Mouse (Mus musculus) hindbrain, embryonic 14.5 days (tissue): ENCODE data around the gene Siva1. TPM values are rescaled to one million over a fixed set of nuclear protein-coding genes. Genes with fewer than 3 reads are reported as not detected.
A peak's percentile ranks its signal among the peaks of the same experiment; 100 is the strongest.

Source experiments
- ATAC-seq: fragments of 200-750 bp; cut with Nextera tagmentation; 2 replicates; pipeline ENCODE4 v1.8.0; 2017; ENCODE audit warnings: moderate number of reproducible peaks, mild to moderate bottlenecking, moderate TSS enrichment, moderate library complexity; ENCODE audit not compliant: low FRiP score
- DNase-seq: peaks from one replicate; pipeline ENCODE4 v3.0.0-alpha.2; 2015; ENCODE audit warnings: low spot score
- H3K27ac ChIP-seq: fragments of 300-500 bp; sonication (generic); 2 replicates; pipeline ENCODE4 v1.5.1; 2014; ENCODE audit warnings: mild to moderate bottlenecking, moderate library complexity
- H3K27me3 ChIP-seq: fragments of 300-500 bp; sonication (generic); 2 replicates; pipeline ENCODE4 v1.6.1; 2014; ENCODE audit warnings: mild to moderate bottlenecking, low read length, mixed read lengths; ENCODE audit not compliant: control insufficient read depth, insufficient read depth
- H3K36me3 ChIP-seq: fragments of 300-500 bp; sonication (generic); replicated peaks from 2 replicates; pipeline ENCODE4 v1.6.1; 2014; ENCODE audit not compliant: control insufficient read depth, insufficient read depth
- H3K4me1 ChIP-seq: fragments of 300-500 bp; sonication (generic); replicated peaks from 2 replicates; pipeline ENCODE4 v1.6.1; 2014; ENCODE audit warnings: antibody characterized with exemption, low read length, mixed read lengths; ENCODE audit not compliant: control insufficient read depth, insufficient read depth
- H3K4me2 ChIP-seq: fragments of 300-500 bp; sonication (generic); replicated peaks from 2 replicates; pipeline ENCODE4 v1.6.1; 2014; ENCODE audit warnings: mild to moderate bottlenecking, moderate library complexity
- H3K4me3 ChIP-seq: fragments of 300-500 bp; sonication (generic); replicated peaks from 2 replicates; pipeline ENCODE4 v1.5.1; 2014; ENCODE audit warnings: mild to moderate bottlenecking, low read length
- H3K9ac ChIP-seq: fragments of 300-500 bp; sonication (generic); 2 replicates; pipeline ENCODE4 v1.6.1; 2014
- H3K9me3 ChIP-seq: fragments of 300-500 bp; sonication (generic); 2 replicates; pipeline ENCODE4 v1.6.1; 2016; ENCODE audit warnings: low read length; ENCODE audit not compliant: control insufficient read depth
- WGBS: fragments of 180-500 bp; shearing (Covaris S2); extraction: QIAGEN DNeasy Blood & Tissue Kit; methylation state at CpG from one replicate; pipeline ENCODE4 v1.1.7; 2014; 5-methylcytosine and 5-hydroxymethylcytosine counted together
- polyA plus RNA-seq: library from polyadenylated mRNA; unstranded; fragments of >200 nt; fragmentation: Nextera tagmentation; extraction: Ambion mirVana; gene quantifications from 2 replicates; pipeline ENCODE4 v1.2.1, GENCODE M21; 2014

Siva1 gene
- polyA plus RNA-seq, 1 experiment from 2014 or later: 58.4 TPM

GRCm38 (mm10) chr12:112663303-112663702 is 18.8 kb downstream of the Siva1 start:
- Histone ChIP-seq H3K4me3 (no peak overlapping the region), H3K36me3 (peaks cover 70% of the 10 kb centered on the region), H3K9me3 (no peaks in the 10 kb centered on the region), H3K4me1 (peaks cover 65% of the 10 kb centered on the region), H3K27ac (peak overlapping the region; percentile 88), H3K27me3 (no peaks in the 10 kb centered on the region), H3K9ac (peak overlapping the region; percentile 47), H3K4me2 (peak overlapping the region; percentile 30)
- 65% methylated on average over 11 of the region's 11 CpGs for WGBS
- DNase-seq (no peak), ATAC-seq (no peak)

DNA sequence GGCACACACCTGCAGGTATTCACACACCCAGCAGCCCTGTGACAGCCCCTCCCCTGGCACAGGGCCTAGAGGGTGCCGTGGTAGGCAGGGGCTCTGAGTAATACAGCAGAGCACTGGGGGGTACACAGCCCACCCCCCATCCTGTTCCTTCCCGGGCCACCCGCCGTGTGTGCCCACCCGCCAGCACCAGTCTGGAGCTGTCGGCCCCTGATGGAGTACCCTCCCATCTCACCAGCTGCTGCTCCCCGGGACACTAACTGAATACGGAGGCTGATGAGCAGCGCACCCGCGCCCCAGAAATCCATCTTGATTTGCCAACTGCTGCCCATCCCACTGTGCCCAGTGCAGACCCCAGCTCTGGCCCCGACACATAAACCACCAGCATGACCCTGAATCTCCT is 19.2 kb downstream of the Siva1 start:
- Histone ChIP-seq H3K27me3 (no peaks in the 10 kb centered on the region), H3K9me3 (no peaks in the 10 kb centered on the region), H3K4me3 (no peak overlapping the region), H3K4me1 (peaks cover 65% of the 10 kb centered on the region), H3K36me3 (peaks cover 70% of the 10 kb centered on the region), H3K4me2 (peak overlapping the region; percentile 30), H3K27ac (peak overlapping the region; percentile 88), H3K9ac (peak overlapping the region; percentile 47)
- ATAC-seq (peak; percentile 25), DNase-seq (no peak)
- WGBS: 35% methylated on average over 12 of the region's 12 CpGs

GRCm38 (mm10) chr12:112664124-112664523 is 19.6 kb downstream of the Siva1 start:
- H3K4me2 ChIP-seq: peak overlapping the region; percentile 30
- WGBS: 5% methylated on average over 2 of the region's 2 CpGs
- H3K27me3 ChIP-seq: no peaks in the 10 kb centered on the region
- peak overlapping the region; percentile 47 for H3K9ac ChIP-seq
- peak overlapping the region; percentile 88 for H3K27ac ChIP-seq
- peaks cover 70% of the 10 kb centered on the region for H3K36me3 ChIP-seq
- DNase-seq (peak; percentile 67), ATAC-seq (peak; percentile 38)
- peaks cover 65% of the 10 kb centered on the region for H3K4me1 ChIP-seq
- H3K9me3 ChIP-seq: no peaks in the 10 kb centered on the region
- H3K4me3 ChIP-seq: no peak overlapping the region

GRCm38 (mm10) chr12:112664656-112665055 is 20.2 kb downstream of the Siva1 start:
- Histone ChIP-seq H3K27ac (peak overlapping the region; percentile 88), H3K36me3 (peaks cover 70% of the 10 kb centered on the region), H3K9ac (peak overlapping the region; percentile 9; the same call in 1 of the 2 replicates), H3K4me1 (peaks cover 65% of the 10 kb centered on the region), H3K4me2 (peak overlapping the region; percentile 27), H3K27me3 (no peaks in the 10 kb centered on the region), H3K9me3 (no peaks in the 10 kb centered on the region), H3K4me3 (no peak overlapping the region)
- ATAC-seq (no peak), DNase-seq (no peak)
- 37% methylated on average over 5 of the region's 5 CpGs for WGBS

GRCm38 (mm10) chr12:112665445-112665844 is 21.0 kb downstream of the Siva1 start:
- peak; percentile 16; the same call in 1 of the 2 replicates for ATAC-seq

DNA sequence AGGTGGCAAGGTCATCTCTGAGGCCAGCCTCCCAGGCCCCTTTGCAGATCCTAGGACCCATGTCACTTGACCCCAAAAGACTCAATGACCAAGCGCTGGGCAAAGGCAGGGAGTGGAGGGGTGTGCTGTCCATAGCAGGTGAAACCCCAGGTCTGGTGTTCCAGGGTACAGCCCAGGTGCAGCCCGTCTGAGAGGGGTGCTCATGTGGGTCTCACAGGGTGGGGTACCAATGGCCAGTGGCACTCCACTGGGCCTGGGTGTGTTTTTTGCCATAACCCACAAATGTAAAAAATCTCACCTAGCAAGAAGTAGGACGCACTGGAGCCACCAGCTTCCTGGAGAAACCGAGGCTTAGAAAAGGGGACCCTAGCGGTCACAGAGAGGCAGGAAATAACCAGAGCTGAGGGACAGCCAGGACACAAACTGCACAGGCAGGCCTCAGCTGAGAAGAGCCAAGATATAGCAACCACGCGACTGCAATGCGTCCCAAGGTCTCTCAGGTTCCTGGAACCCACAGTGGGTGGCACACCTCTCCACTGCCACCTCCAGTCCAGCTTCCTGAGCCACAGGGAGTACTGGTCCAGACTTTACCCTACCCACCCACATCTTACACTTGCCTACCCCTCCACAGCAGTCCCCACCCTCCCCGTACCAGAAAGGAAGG is 21.5 kb downstream of the Siva1 start:
- no peaks in the 10 kb centered on the region for H3K9me3 ChIP-seq
- H3K9ac ChIP-seq: peak overlapping the region; percentile 9; the same call in 1 of the 2 replicates
- ATAC-seq (no peak), DNase-seq (no peak)
- H3K4me2 ChIP-seq: peak overlapping the region; percentile 27; the same call in 1 of the 2 replicates
- peaks cover 60% of the 10 kb centered on the region for H3K4me1 ChIP-seq
- H3K36me3 ChIP-seq: peaks cover 71% of the 10 kb centered on the region
- H3K27me3 ChIP-seq: no peaks in the 10 kb centered on the region
- 89% methylated on average over 9 of the region's 9 CpGs for WGBS
- H3K4me3 ChIP-seq: no peak overlapping the region
- H3K27ac ChIP-seq: peak overlapping the region; percentile 88

More at GRCm38 (mm10) chr12:112665445-112665844, 21.0 kb downstream of the Siva1 start:
- peak; percentile 82 for DNase-seq
- no peak overlapping the region for H3K4me3 ChIP-seq
- H3K27me3 ChIP-seq: no peaks in the 10 kb centered on the region
- H3K4me1 ChIP-seq: peaks cover 60% of the 10 kb centered on the region
- 31% methylated on average over 18 of the region's 18 CpGs for WGBS
- peak overlapping the region; percentile 27 for H3K4me2 ChIP-seq
- peaks cover 70% of the 10 kb centered on the region for H3K36me3 ChIP-seq
- no peaks in the 10 kb centered on the region for H3K9me3 ChIP-seq
- peak overlapping the region; percentile 9; the same call in 1 of the 2 replicates for H3K9ac ChIP-seq
- H3K27ac ChIP-seq: peak overlapping the region; percentile 88

DNA sequence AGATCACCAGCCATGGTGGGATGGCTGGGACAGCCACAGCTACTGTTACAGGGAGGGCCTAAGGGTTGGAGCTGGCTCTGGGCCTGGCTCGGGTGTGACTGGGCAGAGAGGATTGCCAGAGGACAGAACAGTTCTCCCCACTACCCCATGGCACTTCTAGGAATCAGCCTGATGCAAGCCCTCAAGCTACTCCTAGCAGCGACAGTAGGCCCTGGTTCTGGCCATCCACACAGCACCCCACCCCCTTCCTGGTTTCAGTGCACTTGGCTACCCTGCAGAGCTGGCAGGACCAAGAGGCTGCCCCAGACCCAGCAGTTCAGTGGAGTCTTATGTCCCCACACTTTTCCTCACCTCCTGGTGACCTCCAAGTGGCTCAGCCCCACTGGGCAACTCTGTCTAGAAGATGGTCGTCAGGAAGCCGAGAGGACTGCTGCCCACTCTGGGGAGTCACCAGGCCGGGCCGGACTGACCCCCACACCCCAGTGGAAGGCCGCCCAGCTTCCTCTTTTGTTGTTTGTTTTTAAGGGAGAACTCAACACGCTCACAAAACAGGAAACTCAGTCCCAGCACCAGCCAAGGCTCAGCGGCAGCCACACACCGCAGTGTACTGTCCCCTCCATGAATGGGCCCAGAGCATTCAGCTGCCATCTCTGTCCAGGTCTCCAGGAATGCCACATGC is 23.3 kb downstream of the Siva1 start:
- H3K4me3 ChIP-seq: no peak overlapping the region
- H3K27me3 ChIP-seq: no peaks in the 10 kb centered on the region
- WGBS: 84% methylated on average over 10 of the region's 10 CpGs
- H3K4me2 ChIP-seq: no peak overlapping the region
- H3K27ac ChIP-seq: peak overlapping the region; percentile 88; the same call in 1 of the 2 replicates
- no peaks in the 10 kb centered on the region for H3K9me3 ChIP-seq
- 0 out of 2 replicates have a peak overlapping the region, but pooled peaks have one; percentile 14 for H3K9ac ChIP-seq
- H3K36me3 ChIP-seq: peaks cover 59% of the 10 kb centered on the region
- peaks cover 60% of the 10 kb centered on the region for H3K4me1 ChIP-seq
- no peak for DNase-seq
- ATAC-seq: no peak

GRCm38 (mm10) chr12:112670718-112671393 is 26.4 kb downstream of the Siva1 start:
- ATAC-seq: no peak
- H3K4me2 ChIP-seq: peak overlapping the region; percentile 79
- H3K27me3 ChIP-seq: no peaks in the 10 kb centered on the region
- H3K9me3 ChIP-seq: no peaks in the 10 kb centered on the region
- no peak overlapping the region for H3K4me3 ChIP-seq
- 39% methylated on average over 9 of the region's 9 CpGs for WGBS
- no peak for DNase-seq
- H3K4me1 ChIP-seq: peaks cover 43% of the 10 kb centered on the region
- no peak overlapping the region for H3K27ac ChIP-seq
- H3K9ac ChIP-seq: peak overlapping the region; percentile 4; the same call in 1 of the 2 replicates
- H3K36me3 ChIP-seq: peaks cover 48% of the 10 kb centered on the region

DNA sequence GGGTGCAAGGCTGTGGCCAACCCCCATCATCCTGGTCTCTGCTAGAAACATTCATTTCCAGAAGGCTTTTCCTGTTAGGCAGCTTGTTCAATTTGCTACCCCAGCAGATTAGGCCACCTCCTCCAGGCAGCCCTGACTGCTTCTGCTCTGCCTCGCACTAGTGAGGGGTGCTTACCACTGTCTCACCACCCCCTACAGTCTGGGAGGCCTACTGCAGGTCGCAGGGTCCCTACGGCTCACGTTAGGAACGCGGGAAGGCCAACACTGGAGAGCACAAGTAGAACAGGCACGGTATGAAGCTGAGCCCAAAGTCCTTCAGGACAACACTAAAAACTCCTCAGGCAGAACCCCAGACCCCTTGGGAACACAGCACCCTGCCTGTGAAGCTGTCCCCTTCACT is 27.4 kb downstream of the Siva1 start:
- H3K4me3 ChIP-seq: peak overlapping the region; percentile 96
- no peak for ATAC-seq
- H3K36me3 ChIP-seq: peaks cover 43% of the 10 kb centered on the region
- DNase-seq: no peak
- H3K27ac ChIP-seq: no peak overlapping the region
- H3K9ac ChIP-seq: peak overlapping the region; percentile 99; the same call in 1 of the 2 replicates
- peaks cover 39% of the 10 kb centered on the region for H3K4me1 ChIP-seq
- no peaks in the 10 kb centered on the region for H3K27me3 ChIP-seq
- no peaks in the 10 kb centered on the region for H3K9me3 ChIP-seq
- peak overlapping the region; percentile 79 for H3K4me2 ChIP-seq
- 78% methylated on average over 7 of the region's 7 CpGs for WGBS
